Mouse (Mus musculus): ENCODE results near the gene Pbx3.

The Pbx3 gene

GRCm38 (mm10) chr2:34221477-34221876 lies 151.5 kb downstream of the Pbx3 start:
- no peak for DNase-seq (ENCODE audit: low spot score)

- DNase-seq (ENCODE audit: low spot score): no peak
These were observed 153.8 kb downstream of the Pbx3 start for GRCm38 (mm10) chr2:34219150-34219549.

GRCm38 (mm10) chr2:34217596-34217995 lies 155.3 kb downstream of the Pbx3 start:
- no peak for DNase-seq (ENCODE audit: low spot score)

- DNase-seq (ENCODE audit: low spot score): no peak
These were observed 157.4 kb downstream of the Pbx3 start for GRCm38 (mm10) chr2:34215496-34215895.

GRCm38 (mm10) chr2:34212418-34212817 lies 160.5 kb downstream of the Pbx3 start:
- no peak for DNase-seq (ENCODE audit: low spot score)

GRCm38 (mm10) chr2:34204797-34205196 lies 168.1 kb downstream of the Pbx3 start:
- DNase-seq (ENCODE audit: low spot score): no peak

- DNase-seq (ENCODE audit: low spot score): no peak
These were observed 168.6 kb downstream of the Pbx3 start for GRCm38 (mm10) chr2:34204325-34204724.

- DNase-seq (ENCODE audit: low spot score): no peak
These were observed 178.8 kb downstream of the Pbx3 start for GRCm38 (mm10) chr2:34193870-34194820.

- no peak for DNase-seq (ENCODE audit: low spot score)
These were observed 179.7 kb downstream of the Pbx3 start for GRCm38 (mm10) chr2:34193276-34193675.

- DNase-seq (ENCODE audit: low spot score): no peak
These were observed 185.6 kb downstream of the Pbx3 start for GRCm38 (mm10) chr2:34187366-34187765.

GRCm38 (mm10) chr2:34181600-34181999 lies 191.3 kb downstream of the Pbx3 start:
- DNase-seq (ENCODE audit: low spot score): no peak

GRCm38 (mm10) chr2:34179299-34179698 lies 193.6 kb downstream of the Pbx3 start:
- no peak for DNase-seq (ENCODE audit: low spot score)

GRCm38 (mm10) chr2:34178653-34179052 lies 194.3 kb downstream of the Pbx3 start:
- no peak for DNase-seq (ENCODE audit: low spot score)

GRCm38 (mm10) chr2:34170424-34170823 lies 202.5 kb downstream of the Pbx3 start:
- DNase-seq (ENCODE audit: low spot score): no peak

GRCm38 (mm10) chr2:34169626-34170025 lies 203.3 kb downstream of the Pbx3 start:
- DNase-seq (ENCODE audit: low spot score): no peak

- no peak for DNase-seq (ENCODE audit: low spot score)
These were observed 204.8 kb downstream of the Pbx3 start for GRCm38 (mm10) chr2:34168191-34168590.

GRCm38 (mm10) chr2:34162484-34162883 lies 210.5 kb downstream of the Pbx3 start:
- DNase-seq (ENCODE audit: low spot score): no peak

- DNase-seq (ENCODE audit: low spot score): no peak
These were observed 215.2 kb downstream of the Pbx3 start for GRCm38 (mm10) chr2:34157746-34158145.

GRCm38 (mm10) chr2:34154833-34155232 lies 218.1 kb downstream of the Pbx3 start:
- no peak for DNase-seq (ENCODE audit: low spot score)

GRCm38 (mm10) chr2:34153336-34153735 lies 219.6 kb downstream of the Pbx3 start:
- no peak for DNase-seq (ENCODE audit: low spot score)

- DNase-seq (ENCODE audit: low spot score): no peak
These were observed 222.4 kb downstream of the Pbx3 start for GRCm38 (mm10) chr2:34150560-34150959.

GRCm38 (mm10) chr2:34148214-34148613 lies 224.7 kb downstream of the Pbx3 start:
- DNase-seq (ENCODE audit: low spot score): no peak

- DNase-seq (ENCODE audit: low spot score): no peak
These were observed 225.5 kb downstream of the Pbx3 start for GRCm38 (mm10) chr2:34147476-34147875.

- DNase-seq (ENCODE audit: low spot score): no peak
These were observed 225.9 kb downstream of the Pbx3 start for GRCm38 (mm10) chr2:34147036-34147435.
